Mouse (Mus musculus) embryonic facial prominence, embryonic 15.5 days (tissue): Measurements from ENCODE around the gene Aacs. TPM values are rescaled to one million over a fixed set of nuclear protein-coding genes. Genes with fewer than 3 reads are reported as not detected.

ENCODE experiments used
- ATAC-seq: fragments of 200-750 bp; cut with Nextera tagmentation; 2 replicates; pipeline ENCODE4 v1.8.0; 2017; ENCODE audit warnings: low read depth, moderate TSS enrichment; ENCODE audit not compliant: insufficient number of reproducible peaks, low FRiP score, low TSS enrichment
- H3K27ac ChIP-seq: fragments of 300-500 bp; sonication (generic); replicated peaks from 2 replicates; pipeline ENCODE4 v1.5.1; 2015; ENCODE audit warnings: mild to moderate bottlenecking, inconsistent platforms
- H3K27me3 ChIP-seq: fragments of 300-500 bp; sonication (generic); 2 replicates; pipeline ENCODE4 v1.6.1; 2015; ENCODE audit warnings: inconsistent platforms
- H3K36me3 ChIP-seq: fragments of 300-500 bp; sonication (generic); 2 replicates; pipeline ENCODE4 v1.6.1; 2015; ENCODE audit warnings: mild to moderate bottlenecking, inconsistent platforms
- H3K4me1 ChIP-seq: fragments of 300-500 bp; sonication (generic); 2 replicates; pipeline ENCODE4 v1.6.1; 2015; ENCODE audit warnings: inconsistent platforms
- H3K4me2 ChIP-seq: fragments of 300-500 bp; sonication (generic); replicated peaks from 2 replicates; pipeline ENCODE4 v1.6.1; 2015; ENCODE audit warnings: mild to moderate bottlenecking, inconsistent platforms
- H3K4me3 ChIP-seq: fragments of 300-500 bp; sonication (generic); replicated peaks from 2 replicates; pipeline ENCODE4 v1.5.1; 2015; ENCODE audit warnings: mild to moderate bottlenecking, inconsistent platforms
- H3K9ac ChIP-seq: fragments of 300-500 bp; sonication (generic); 2 replicates; pipeline ENCODE4 v1.6.1; 2015; ENCODE audit warnings: inconsistent platforms
- H3K9me3 ChIP-seq: fragments of 300-500 bp; sonication (generic); replicated peaks from 2 replicates; pipeline ENCODE4 v1.6.1; 2016; ENCODE audit warnings: inconsistent platforms
- WGBS: fragments of 180-500 bp; shearing (Covaris S2); methylation state at CpG from one replicate; pipeline ENCODE4 v1.1.7; 2015; 5-methylcytosine and 5-hydroxymethylcytosine counted together
- polyA plus RNA-seq: library from polyadenylated mRNA; unstranded; fragments of >200 nt; fragmentation: Nextera tagmentation; extraction: Ambion mirVana; gene quantifications from 2 replicates; pipeline ENCODE4 v1.2.1, GENCODE M21; 2015

Aacs gene
- polyA plus RNA-seq, 1 experiment from 2014 or later: 46.3 TPM

- Histone ChIP-seq H3K4me1 (peaks cover 4% of the 10 kb centered on the region; the same call in 1 of the 2 replicates), H3K4me3 (no peak overlapping the region), H3K27me3 (no peaks in the 10 kb centered on the region), H3K9me3 (no peaks in the 10 kb centered on the region), H3K27ac (no peak overlapping the region), H3K36me3 (no peaks in the 10 kb centered on the region), H3K4me2 (no peak overlapping the region), H3K9ac (no peak overlapping the region)
- WGBS: 85% methylated on average over 5 of the region's 5 CpGs
- no peak for ATAC-seq
These were observed 9.1 kb upstream of the Aacs start for GRCm38 (mm10) chr5:125466483-125466882.

GRCm38 (mm10) chr5:125467261-125467660, 8.4 kb upstream of the Aacs start:
- 85% methylated on average over 14 of the region's 14 CpGs for WGBS
- no peaks in the 10 kb centered on the region for H3K9me3 ChIP-seq
- no peak for ATAC-seq

GRCm38 (mm10) chr5:125470713-125471112, 4.9 kb upstream of the Aacs start:
- H3K9ac ChIP-seq: no peak overlapping the region
- H3K4me3 ChIP-seq: no peak overlapping the region
- H3K27ac ChIP-seq: no peak overlapping the region
- H3K36me3 ChIP-seq: no peaks in the 10 kb centered on the region
- H3K9me3 ChIP-seq: no peaks in the 10 kb centered on the region
- no peak for ATAC-seq
- no peaks in the 10 kb centered on the region for H3K27me3 ChIP-seq
- WGBS: 78% methylated on average over 4 of the region's 4 CpGs
- H3K4me1 ChIP-seq: peaks cover 4% of the 10 kb centered on the region; the same call in 1 of the 2 replicates
- no peak overlapping the region for H3K4me2 ChIP-seq

More at GRCm38 (mm10) chr5:125467261-125467660, 8.4 kb upstream of the Aacs start:
- Histone ChIP-seq H3K4me1 (peaks cover 4% of the 10 kb centered on the region; the same call in 1 of the 2 replicates), H3K27me3 (no peaks in the 10 kb centered on the region), H3K4me2 (no peak overlapping the region), H3K4me3 (no peak overlapping the region), H3K9ac (no peak overlapping the region), H3K36me3 (no peaks in the 10 kb centered on the region), H3K27ac (no peak overlapping the region)

- Histone ChIP-seq H3K4me2 (no peak overlapping the region), H3K9ac (no peak overlapping the region), H3K4me1 (peaks cover 22% of the 10 kb centered on the region), H3K27ac (no peak overlapping the region), H3K27me3 (no peaks in the 10 kb centered on the region), H3K9me3 (no peaks in the 10 kb centered on the region), H3K36me3 (no peaks in the 10 kb centered on the region), H3K4me3 (no peak overlapping the region)
- WGBS: 60% methylated on average over 9 of the region's 9 CpGs
- ATAC-seq: no peak
These were observed 2.7 kb upstream of the Aacs start for GRCm38 (mm10) chr5:125472796-125473475.

GRCm38 (mm10) chr5:125475030-125475429, 584 bp upstream of the Aacs start:
- H3K27me3 ChIP-seq: no peaks in the 10 kb centered on the region
- H3K27ac ChIP-seq: peak overlapping the region; percentile 63; the same call in 1 of the 2 replicates
- no peaks in the 10 kb centered on the region for H3K9me3 ChIP-seq
- peak overlapping the region; percentile 23; the same call in 1 of the 2 replicates for H3K9ac ChIP-seq
- peaks cover 32% of the 10 kb centered on the region for H3K4me1 ChIP-seq
- H3K36me3 ChIP-seq: 0 out of 2 replicates have a peak, but pooled peaks cover 5% of the 10 kb centered on the region
- WGBS: 60% methylated on average over 12 of the region's 12 CpGs
- ATAC-seq: 0 out of 2 replicates have a peak, but pooled peaks have one; percentile 1
- peak overlapping the region; percentile 92 for H3K4me2 ChIP-seq
- peak overlapping the region; percentile 92 for H3K4me3 ChIP-seq

- Histone ChIP-seq H3K27ac (peak overlapping the region; percentile 82; the same call in 1 of the 2 replicates), H3K9me3 (no peaks in the 10 kb centered on the region), H3K4me1 (peaks cover 36% of the 10 kb centered on the region), H3K4me3 (peak overlapping the region; percentile 92), H3K27me3 (no peaks in the 10 kb centered on the region), H3K36me3 (0 out of 2 replicates have a peak, but pooled peaks cover 8% of the 10 kb centered on the region), H3K9ac (peak overlapping the region; percentile 74), H3K4me2 (peak overlapping the region; percentile 92)
- WGBS: 11% methylated on average over 5 of the region's 5 CpGs
- ATAC-seq: 0 out of 2 replicates have a peak, but pooled peaks have one; percentile 4
These were observed 642 bp downstream of the Aacs start for GRCm38 (mm10) chr5:125476286-125476625.

GRCm38 (mm10) chr5:125476799-125477198, 1.2 kb downstream of the Aacs start:
- peak overlapping the region; percentile 27 for H3K9ac ChIP-seq
- peak overlapping the region; percentile 92 for H3K4me3 ChIP-seq
- ATAC-seq: no peak
- H3K27me3 ChIP-seq: no peaks in the 10 kb centered on the region
- peaks cover 36% of the 10 kb centered on the region for H3K4me1 ChIP-seq
- no peaks in the 10 kb centered on the region for H3K9me3 ChIP-seq
- H3K4me2 ChIP-seq: peak overlapping the region; percentile 92
- WGBS: 51% methylated on average over 7 of the region's 7 CpGs
- H3K27ac ChIP-seq: no peak overlapping the region
- H3K36me3 ChIP-seq: 0 out of 2 replicates have a peak, but pooled peaks cover 8% of the 10 kb centered on the region

- H3K27me3 ChIP-seq: no peaks in the 10 kb centered on the region
- peak overlapping the region; percentile 92 for H3K4me2 ChIP-seq
- H3K27ac ChIP-seq: no peak overlapping the region
- 43% methylated on average over 7 of the region's 7 CpGs for WGBS
- peaks cover 9% of the 10 kb centered on the region for H3K36me3 ChIP-seq
- H3K9ac ChIP-seq: peak overlapping the region; percentile 27; the same call in 1 of the 2 replicates
- peaks cover 36% of the 10 kb centered on the region for H3K4me1 ChIP-seq
- no peak for ATAC-seq
- H3K9me3 ChIP-seq: no peaks in the 10 kb centered on the region
- peak overlapping the region; percentile 92; the same call in 1 of the 2 replicates for H3K4me3 ChIP-seq
These were observed 1.9 kb downstream of the Aacs start for GRCm38 (mm10) chr5:125477533-125477932.

- H3K4me2 ChIP-seq: peak overlapping the region; percentile 92
- no peaks in the 10 kb centered on the region for H3K9me3 ChIP-seq
- H3K36me3 ChIP-seq: peaks cover 14% of the 10 kb centered on the region
- peaks cover 36% of the 10 kb centered on the region for H3K4me1 ChIP-seq
- ATAC-seq: no peak
- H3K4me3 ChIP-seq: no peak overlapping the region
- H3K9ac ChIP-seq: no peak overlapping the region
- WGBS: 73% methylated on average over 7 of the region's 7 CpGs
- H3K27me3 ChIP-seq: no peaks in the 10 kb centered on the region
- no peak overlapping the region for H3K27ac ChIP-seq
These were observed 2.4 kb downstream of the Aacs start for GRCm38 (mm10) chr5:125478037-125478436.

- Histone ChIP-seq H3K4me1 (peaks cover 36% of the 10 kb centered on the region), H3K9ac (no peak overlapping the region), H3K36me3 (peaks cover 23% of the 10 kb centered on the region), H3K27ac (no peak overlapping the region), H3K4me3 (no peak overlapping the region), H3K27me3 (no peaks in the 10 kb centered on the region), H3K9me3 (no peaks in the 10 kb centered on the region), H3K4me2 (no peak overlapping the region)
- 83% methylated on average over 3 of the region's 3 CpGs for WGBS
- ATAC-seq: no peak
These were observed 3.8 kb downstream of the Aacs start for GRCm38 (mm10) chr5:125479376-125479775.

GRCm38 (mm10) chr5:125480434-125481231, 5.0 kb downstream of the Aacs start:
- peaks cover 32% of the 10 kb centered on the region for H3K4me1 ChIP-seq
- peaks cover 31% of the 10 kb centered on the region for H3K36me3 ChIP-seq
- no peak overlapping the region for H3K4me3 ChIP-seq
- no peak for ATAC-seq
- H3K27me3 ChIP-seq: no peaks in the 10 kb centered on the region
- H3K4me2 ChIP-seq: no peak overlapping the region
- WGBS: 77% methylated on average over 11 of the region's 11 CpGs
- H3K9ac ChIP-seq: no peak overlapping the region
- no peak overlapping the region for H3K27ac ChIP-seq
- no peaks in the 10 kb centered on the region for H3K9me3 ChIP-seq
